Mouse (Mus musculus): ENCODE data around the gene Zfp142.

- TF ChIP-seq CTCF (IDR thresholded peaks at IDR 0.05; ENCODE audit: extremely low read depth, insufficient read length, insufficient replicate concordance, low read depth, low read length) (no peak), POLR2A (IDR thresholded peaks at IDR 0.05; ENCODE audit: low read depth, low read length) (no peak)
Measured at GRCm38 (mm10) chr1:74594434-74594833, 6.4 kb upstream of the Zfp142 start.

All from small intestine, adult 2 months (tissue).